Comparison of ENCODE assay signal across 1 mouse cellular context in genomic region chr3:137980435-137981381, GRCm38 (mm10).
TF ChIP-seq lines count a peak whose summit lies in the region.

No protein-coding gene starts in this region.

TF ChIP-seq in CH12.LX, 34 proteins besides CTCF, POLR2A, EP300 and RAD21 (continued from another document):
- TF ChIP-seq PAX5 (IDR thresholded peaks at IDR 0.05; ENCODE audit: low read length) (no peak), ZNF384 (IDR thresholded peaks at IDR 0.05; ENCODE audit: low read depth, low read length) (peak; percentile 98), GABPA (IDR thresholded peaks at IDR 0.05; ENCODE audit: insufficient replicate concordance, low read depth, low read length) (no peak), CHD2 (IDR thresholded peaks at IDR 0.05; ENCODE audit: low read length) (peak; percentile 34; the same call in 1 of the 2 replicates), MAX (IDR thresholded peaks at IDR 0.05; ENCODE audit: low read length) (no peak), POLR2AphosphoS2 (IDR thresholded peaks at IDR 0.05; ENCODE audit: low read depth, low read length) (no peak), ZMIZ1 (IDR thresholded peaks at IDR 0.05; ENCODE audit: low read depth, low read length) (no peak), MAZ (IDR thresholded peaks at IDR 0.05; ENCODE audit: low read depth, low read length) (no peak), UBTF (IDR thresholded peaks at IDR 0.05; ENCODE audit: low read depth, low read length) (no peak), ZC3H11A (IDR thresholded peaks at IDR 0.05; ENCODE audit: low read depth, low read length) (no peak; the same call in 1 of the 2 replicates), SIN3A (IDR thresholded peaks at IDR 0.05; ENCODE audit: low read length) (peak; percentile 90), E2F4 (IDR thresholded peaks at IDR 0.05; ENCODE audit: insufficient replicate concordance, low read depth, low read length) (0 out of 2 replicates have a peak, but pooled peaks have one; percentile 41), USF2 (conservative IDR thresholded peaks at IDR 0.05; ENCODE audit: low read depth, low read length) (0 out of 2 replicates have a peak, but pooled peaks have one; percentile 4), IRF4 (IDR thresholded peaks at IDR 0.05; ENCODE audit: low read depth, low read length) (peak; percentile 79), ETS1 (conservative IDR thresholded peaks at IDR 0.05; ENCODE audit: low read depth, low read length) (peak; percentile 75), KAT2A (IDR thresholded peaks at IDR 0.05; ENCODE audit: insufficient replicate concordance, low read length) (no peak), ELF1 (IDR thresholded peaks at IDR 0.05; ENCODE audit: low read depth, low read length) (peak; percentile 56), RCOR1 (conservative IDR thresholded peaks at IDR 0.05; ENCODE audit: low read depth, low read length) (peak; percentile 92; the same call in 1 of the 2 replicates), NELFE (IDR thresholded peaks at IDR 0.05; ENCODE audit: low read depth, low read length) (no peak), NRF1 (IDR thresholded peaks at IDR 0.05; ENCODE audit: low read depth, low read length) (peak; percentile 24; the same call in 1 of the 2 replicates), HCFC1 (IDR thresholded peaks at IDR 0.05; ENCODE audit: low read depth, low read length) (no peak; the same call in none of the 2 replicates), JUN (IDR thresholded peaks at IDR 0.05; ENCODE audit: insufficient read depth, low read depth, low read length) (peak; percentile 59)
TF ChIP-seq in CH12.LX: peak in this region for 21.
